ENCODE assay signal across 14 mouse cellular contexts in the genomic region with DNA sequence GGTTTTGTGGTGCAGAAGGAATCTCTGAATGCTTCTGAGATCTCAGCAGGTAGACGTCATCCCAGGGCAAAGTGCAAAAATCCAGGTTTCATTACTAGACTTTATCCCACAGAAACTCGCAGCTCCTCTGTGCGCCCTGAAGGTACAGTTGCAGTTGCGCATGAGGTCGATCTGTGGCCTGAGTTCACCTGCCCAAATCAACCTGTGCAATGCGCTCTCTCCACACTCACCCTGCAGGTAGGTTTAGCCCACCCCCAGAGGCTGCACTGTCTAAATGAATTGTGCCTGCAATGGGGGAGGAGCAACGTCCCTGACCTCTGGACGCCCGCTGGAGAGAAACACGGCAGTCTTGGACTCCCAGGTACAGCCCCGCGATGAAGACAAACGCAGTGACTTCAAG. TPM values are rescaled to one million over a fixed set of nuclear protein-coding genes. Genes with fewer than 3 reads are reported as not detected.
DNase-seq lines count a peak whose midpoint lies in the region; ATAC-seq and TF ChIP-seq lines count a peak whose summit lies in the region.
"Had no signal": no experiment of that assay in that cellular context is flagged by ENCODE, and none has a peak within 500 bp of the region (broad histone marks: within the 10 kb centered on the region; RNA-seq: fewer than 3 reads in every experiment).

No protein-coding gene starts in this region.

- H3K9me3 ChIP-seq in lung, embryonic 16.5 days (ENCODE audit: control insufficient read depth, low read length): no peaks in the 10 kb centered on the region
- no peaks in the 10 kb centered on the region for H3K9me3 ChIP-seq in intestine, embryonic 16.5 days (ENCODE audit: control insufficient read depth, low read length)
- H3K9me3 ChIP-seq in stomach, postnatal 0 days (ENCODE audit: control insufficient read depth, low read length): no peaks in the 10 kb centered on the region
- H3K9me3 ChIP-seq: embryonic facial prominence, embryonic 13.5 days; heart, embryonic 10.5 days had no signal

- TF ChIP-seq CTCF in stomach, postnatal 0 days (IDR thresholded peaks at IDR 0.05; ENCODE audit: low read depth): no peak

- 0 out of 2 replicates have a peak overlapping the region, but pooled peaks have one; percentile 20 for H3K4me2 ChIP-seq in lung, embryonic 16.5 days (ENCODE audit: low read depth, low read length)
- H3K4me2 ChIP-seq in intestine, embryonic 16.5 days (ENCODE audit: low read depth, low read length): peak overlapping the region; percentile 46
- H3K4me2 ChIP-seq in stomach, postnatal 0 days (replicated peaks; ENCODE audit: low read depth): no peak overlapping the region
- H3K4me2 ChIP-seq: embryonic facial prominence, embryonic 13.5 days had no signal

- 54% methylated on average over 13 of the region's 13 CpGs for WGBS in lung, embryonic 16.5 days
- 52% methylated on average over 13 of the region's 13 CpGs for WGBS in intestine, embryonic 16.5 days
- WGBS in stomach, postnatal 0 days: 52% methylated on average over 13 of the region's 13 CpGs

- H3K4me1 ChIP-seq in lung, embryonic 16.5 days (replicated peaks; ENCODE audit: control insufficient read depth, insufficient read depth, low read length): no peaks in the 10 kb centered on the region
- no peaks in the 10 kb centered on the region for H3K4me1 ChIP-seq in intestine, embryonic 16.5 days (ENCODE audit: control insufficient read depth, insufficient read depth, low read length)
- H3K4me1 ChIP-seq in stomach, postnatal 0 days (replicated peaks; ENCODE audit: control insufficient read depth, insufficient read depth): no peaks in the 10 kb centered on the region
- H3K4me1 ChIP-seq: embryonic facial prominence, embryonic 13.5 days; heart, embryonic 10.5 days had no signal

- H3K36me3 ChIP-seq in lung, embryonic 16.5 days (ENCODE audit: control insufficient read depth, insufficient read depth, low read length): no peaks in the 10 kb centered on the region
- H3K36me3 ChIP-seq in intestine, embryonic 16.5 days (ENCODE audit: control insufficient read depth, insufficient read depth, low read length): no peaks in the 10 kb centered on the region
- no peaks in the 10 kb centered on the region for H3K36me3 ChIP-seq in stomach, postnatal 0 days (ENCODE audit: control insufficient read depth, insufficient read depth, low read length)
- H3K36me3 ChIP-seq: embryonic facial prominence, embryonic 13.5 days; heart, embryonic 10.5 days had no signal

- no peaks in the 10 kb centered on the region for H3K27me3 ChIP-seq in lung, embryonic 16.5 days (ENCODE audit: control insufficient read depth, insufficient read depth, low read depth, low read length)
- H3K27me3 ChIP-seq in intestine, embryonic 16.5 days (replicated peaks; ENCODE audit: control insufficient read depth, insufficient read depth, low read length): no peaks in the 10 kb centered on the region
- H3K27me3 ChIP-seq in stomach, postnatal 0 days (ENCODE audit: control insufficient read depth, insufficient read depth, low read length): no peaks in the 10 kb centered on the region
- H3K27me3 ChIP-seq: embryonic facial prominence, embryonic 13.5 days had no signal

- H3K27ac ChIP-seq in lung, embryonic 16.5 days (ENCODE audit: low read length): no peak overlapping the region
- peak overlapping the region; percentile 71 for H3K27ac ChIP-seq in intestine, embryonic 16.5 days (ENCODE audit: low read length)
- no peak overlapping the region for H3K27ac ChIP-seq in stomach, postnatal 0 days (replicated peaks)
- H3K27ac ChIP-seq: embryonic facial prominence, embryonic 13.5 days; heart, embryonic 10.5 days had no signal

- no peak for DNase-seq in lung, adult 18-20 months
- DNase-seq in kidney, postnatal 25 days: peak; percentile 68 to 80
- peak; percentile 17 for DNase-seq in stomach, postnatal 0 days (ENCODE audit: low spot score)
- DNase-seq in urinary bladder, adult 2 months (ENCODE audit: low spot score): no peak
- DNase-seq in adrenal gland, postnatal 25 days: no peak
- DNase-seq: adrenal gland, postnatal 10 days; cerebellum, postnatal 14 days; lung, postnatal 14 days; midbrain, embryonic 14.5 days had no signal

- TF ChIP-seq EP300 in stomach, postnatal 0 days (optimal IDR thresholded peaks at IDR 0.05): no peak

- H3K4me3 ChIP-seq in lung, embryonic 16.5 days (ENCODE audit: low read length): no peak overlapping the region
- peak overlapping the region; percentile 34 for H3K4me3 ChIP-seq in intestine, embryonic 16.5 days (ENCODE audit: low read length)
- H3K4me3 ChIP-seq in stomach, postnatal 0 days (ENCODE audit: low read depth, low read length): no peak overlapping the region
- H3K4me3 ChIP-seq: embryonic facial prominence, embryonic 13.5 days; heart, embryonic 10.5 days had no signal

- no peak for ATAC-seq in lung, embryonic 16.5 days (ENCODE audit: low read depth)
- peak; percentile 77 for ATAC-seq in intestine, embryonic 16.5 days
- no peak for ATAC-seq in stomach, postnatal 0 days (ENCODE audit: low FRiP score, low TSS enrichment)

- H3K9ac ChIP-seq in lung, embryonic 16.5 days (ENCODE audit: low read length): no peak overlapping the region
- H3K9ac ChIP-seq in intestine, embryonic 16.5 days (ENCODE audit: low read depth, low read length): peak overlapping the region; percentile 51
- H3K9ac ChIP-seq in stomach, postnatal 0 days (ENCODE audit: low read length): no peak overlapping the region
- H3K9ac ChIP-seq: embryonic facial prominence, embryonic 13.5 days had no signal

RNA-seq across cellular contexts. Expression of gene Slc2a2, which starts 2.1 kb away (rescaled TPM):
- polyA plus RNA-seq in lung, embryonic 16.5 days (2015; fragmentation: Nextera tagmentation; extraction: Ambion mirVana): 0.28 and 0.64 TPM in 2 replicates
- polyA plus RNA-seq in intestine, embryonic 16.5 days (2015; fragmentation: Nextera tagmentation; extraction: Ambion mirVana): 14.3 and 21.9 TPM in 2 replicates
- 0.25 and 0.31 TPM in 2 replicates for polyA plus RNA-seq in stomach, postnatal 0 days (2015; fragmentation: Nextera tagmentation; extraction: Ambion mirVana)
- polyA plus RNA-seq in urinary bladder, adult 2 months (2012; rRNA removed): 0.10 and 0.12 TPM in 2 replicates
- 2.0 TPM in 1 of 2 replicates, not detected in the other for total RNA-seq in adrenal gland, postnatal 25 days (2021)
- total RNA-seq: left cerebral cortex, postnatal 36 days had no signal
- polyA plus RNA-seq: midbrain, embryonic 14.5 days had no signal

Comparison
In these comparisons a context has a peak if more than half of its experiments do, and no peak if none do; other contexts are left out.
1. DNase-seq: peak in kidney, postnatal 25 days (2 of 2) and stomach, postnatal 0 days (single experiment); none in lung, adult 18-20 months (0 of 2), urinary bladder, adult 2 months (single experiment) and adrenal gland, postnatal 25 days (single experiment).